Mouse (Mus musculus) olfactory bulb, adult 2 months (tissue): ENCODE measurements around the gene Nfe2.

Experiments
- CTCF ChIP-seq: fragments of 200-500 bp; IDR thresholded peaks from 2 replicates; pipeline ENCODE4 v1.5.1; 2012; ENCODE audit warnings: low read depth, mild to moderate bottlenecking, low read length, moderate library complexity; ENCODE audit not compliant: insufficient read depth
- POLR2A ChIP-seq: fragments of 200-500 bp; IDR thresholded peaks from 2 replicates; pipeline ENCODE4 v1.6.1; 2012; ENCODE audit warnings: mild to moderate bottlenecking, low read depth, low read length, moderate library complexity; ENCODE audit not compliant: insufficient read depth

- TF ChIP-seq POLR2A (no peak), CTCF (no peak)
Measured at GRCm38 (mm10) chr15:103256210-103256986, 1.8 kb downstream of the Nfe2 start.
